Mouse (Mus musculus): Measurements from ENCODE around the gene Bin2.
"Not testable (repeated sequence)": the region's sequence is repeated elsewhere in the genome, so short reads cannot be mapped to it uniquely, and the experiment has no call there.

The Bin2 gene

DNA sequence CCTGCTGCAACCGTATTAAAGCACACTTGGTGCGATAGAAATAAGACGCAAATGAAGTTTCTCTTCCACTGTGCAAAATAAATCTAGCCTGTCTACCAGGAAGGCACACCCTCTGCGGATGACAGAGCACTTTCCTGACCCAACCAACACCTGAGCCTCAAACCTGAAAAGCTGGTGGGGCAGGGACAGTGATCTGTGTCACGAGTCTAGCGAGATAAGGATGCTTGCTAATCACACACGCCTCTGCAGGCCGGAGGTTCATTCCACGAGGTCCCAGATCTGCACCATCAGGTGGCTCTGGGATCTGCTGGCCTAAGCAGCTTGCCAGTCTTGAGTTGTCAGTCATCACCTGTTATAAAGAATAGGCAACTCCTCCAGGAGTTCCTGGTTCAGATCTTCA, 17.7 kb downstream of the Bin2 start:
- DNase-seq (ENCODE audit: low read depth, low spot score) = no peak

DNA sequence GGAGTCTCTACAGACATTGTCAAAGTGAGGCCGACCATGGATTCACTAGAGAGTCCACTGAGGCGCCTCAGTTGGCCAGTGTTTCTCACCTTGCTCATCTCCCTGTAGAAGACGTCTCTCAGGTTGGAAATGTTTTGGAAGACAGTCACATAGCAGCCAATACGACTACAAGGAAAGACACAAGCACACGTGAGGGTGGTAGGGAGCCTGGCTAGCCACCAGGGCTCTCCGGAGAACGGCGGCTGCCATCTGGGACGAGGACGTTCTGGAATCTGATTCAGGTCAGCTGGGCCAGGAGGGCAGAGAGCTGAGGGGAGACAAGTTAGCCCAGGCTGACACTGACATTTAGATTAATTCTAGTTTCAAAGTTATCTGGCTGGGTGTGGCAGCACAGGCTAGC, 19.2 kb downstream of the Bin2 start:
- no peak for DNase-seq (ENCODE audit: low read depth, low spot score)

DNA sequence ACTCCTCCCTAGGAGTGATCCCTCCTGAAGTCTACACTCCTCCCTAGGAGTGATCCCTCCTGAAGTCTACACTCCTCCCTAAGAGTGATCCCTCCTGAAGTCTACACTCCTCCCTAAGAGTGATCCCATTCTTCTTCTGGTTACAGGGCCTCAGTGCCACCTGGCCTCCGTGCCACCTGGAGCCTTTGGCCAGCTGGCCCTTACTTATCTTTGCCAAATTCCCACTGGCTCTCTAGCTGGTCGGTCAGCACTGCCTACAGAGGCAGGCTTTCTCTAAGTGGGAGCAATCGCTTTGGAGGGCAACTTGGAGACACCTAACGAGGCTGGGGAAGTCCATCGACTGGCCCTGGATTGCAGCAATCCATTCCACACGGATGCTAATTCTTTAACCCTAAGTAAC, 23.2 kb downstream of the Bin2 start:
- no peak for DNase-seq (ENCODE audit: low read depth, low spot score)

DNA sequence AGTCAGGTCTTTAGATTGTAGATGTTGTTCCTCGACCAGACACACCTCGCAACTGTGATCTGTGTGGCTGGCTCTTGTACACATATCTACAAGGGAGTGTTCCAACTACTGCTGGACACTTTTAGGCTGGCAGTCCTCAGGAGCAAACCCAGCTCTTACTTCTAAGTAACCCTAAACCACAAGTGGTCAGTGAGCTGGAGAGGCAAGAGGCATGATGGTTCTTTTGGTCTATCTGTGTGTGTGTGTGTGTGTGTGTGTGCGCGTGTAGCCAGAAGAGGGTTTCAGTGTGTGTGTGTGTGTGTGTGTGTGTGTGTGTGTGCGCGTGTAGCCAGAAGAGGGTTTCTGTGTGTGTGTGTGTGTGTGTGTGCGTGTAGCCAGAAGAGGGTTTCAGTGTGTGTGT, 26.9 kb downstream of the Bin2 start:
- DNase-seq (ENCODE audit: low read depth, low spot score) = no peak

DNA sequence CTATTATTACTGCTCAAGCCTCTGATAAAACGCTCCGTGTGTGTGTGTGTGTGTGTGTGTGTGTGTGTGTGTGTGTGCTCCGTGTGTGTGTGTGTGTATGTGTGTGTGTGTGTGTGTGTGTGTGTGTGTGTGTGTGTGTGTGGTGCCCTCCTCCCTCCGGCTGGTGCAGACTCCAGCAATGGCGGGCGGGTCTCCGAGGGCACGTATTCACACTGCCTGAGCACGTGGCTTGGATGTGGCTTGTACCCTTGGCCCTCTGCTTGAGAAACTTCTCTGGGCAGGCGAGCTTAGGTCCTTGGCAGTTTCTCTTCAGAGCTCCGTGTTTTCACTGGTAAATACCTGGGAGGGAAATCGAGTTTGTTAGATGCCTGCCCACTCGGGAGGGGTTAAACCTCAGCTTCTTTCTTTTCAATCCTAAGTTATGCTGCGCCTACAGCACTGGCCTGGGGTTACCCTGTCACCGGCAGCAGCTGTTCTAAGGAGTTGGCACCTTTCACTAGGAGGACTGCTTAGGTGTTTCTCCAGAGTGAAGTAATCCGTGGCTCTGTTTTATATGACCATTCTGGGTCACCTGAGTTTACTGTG, 28.0 kb downstream of the Bin2 start:
- DNase-seq (ENCODE audit: low read depth, low spot score) = peak; percentile 26

DNA sequence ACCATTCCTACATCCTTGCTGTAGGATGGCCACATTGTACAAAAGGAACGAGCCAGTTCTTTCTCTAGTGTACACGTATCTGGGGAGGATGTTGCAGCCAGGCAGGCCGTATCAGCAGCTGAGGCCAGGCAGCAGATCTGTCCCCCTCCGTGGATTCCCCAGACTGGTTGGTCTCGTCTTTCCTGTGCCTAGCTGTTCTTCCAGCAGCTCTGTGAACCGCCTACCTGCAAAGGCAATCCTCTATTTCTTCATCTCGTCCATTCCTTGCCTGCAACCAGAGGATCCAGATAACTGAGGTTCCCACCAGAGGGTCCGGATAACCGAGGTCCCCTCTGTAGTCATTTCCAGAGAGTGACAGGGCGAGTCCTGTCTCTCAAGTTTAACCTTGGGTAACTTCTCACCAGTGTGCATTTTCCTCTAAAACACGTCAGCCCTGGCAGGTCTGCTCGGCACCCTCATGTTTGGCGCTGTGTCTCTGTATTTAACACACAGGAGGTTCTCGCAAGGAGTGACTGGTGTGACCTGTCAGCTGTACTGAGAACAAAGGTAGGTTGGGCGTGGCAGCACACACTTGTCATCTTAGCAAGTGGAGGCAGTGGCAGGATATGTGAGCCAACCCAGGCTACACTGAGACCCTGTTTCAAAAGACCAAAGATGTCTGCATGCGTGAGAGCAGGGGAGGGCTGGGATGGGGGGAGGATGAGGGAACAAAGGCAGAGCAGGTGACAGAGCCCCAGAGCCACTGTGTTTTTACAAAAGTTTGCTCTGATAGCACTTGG, 29.2 kb downstream of the Bin2 start:
- DNase-seq (ENCODE audit: low read depth, low spot score) = peak; percentile 56

DNA sequence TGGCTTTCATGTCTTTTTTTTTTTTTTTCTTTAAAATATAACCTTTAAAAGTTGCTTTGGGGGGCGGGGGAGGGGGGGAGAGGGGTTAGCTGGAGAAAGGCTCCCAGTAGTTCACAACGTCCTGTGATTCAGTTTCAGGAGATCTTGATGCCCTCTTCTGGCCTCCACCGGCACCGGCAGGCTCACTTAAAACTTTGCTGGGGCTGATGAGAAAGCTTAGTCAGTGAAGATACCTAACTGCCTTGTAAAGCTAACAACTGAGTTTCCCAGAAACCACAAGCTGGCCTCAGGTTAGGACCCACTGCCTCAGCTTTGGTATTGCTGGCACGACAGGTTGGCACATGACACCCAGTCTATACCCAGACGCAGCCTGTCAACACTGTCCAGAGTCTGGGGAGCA, 31.7 kb downstream of the Bin2 start:
- peak; percentile 42 for DNase-seq (ENCODE audit: low read depth, low spot score)

DNA sequence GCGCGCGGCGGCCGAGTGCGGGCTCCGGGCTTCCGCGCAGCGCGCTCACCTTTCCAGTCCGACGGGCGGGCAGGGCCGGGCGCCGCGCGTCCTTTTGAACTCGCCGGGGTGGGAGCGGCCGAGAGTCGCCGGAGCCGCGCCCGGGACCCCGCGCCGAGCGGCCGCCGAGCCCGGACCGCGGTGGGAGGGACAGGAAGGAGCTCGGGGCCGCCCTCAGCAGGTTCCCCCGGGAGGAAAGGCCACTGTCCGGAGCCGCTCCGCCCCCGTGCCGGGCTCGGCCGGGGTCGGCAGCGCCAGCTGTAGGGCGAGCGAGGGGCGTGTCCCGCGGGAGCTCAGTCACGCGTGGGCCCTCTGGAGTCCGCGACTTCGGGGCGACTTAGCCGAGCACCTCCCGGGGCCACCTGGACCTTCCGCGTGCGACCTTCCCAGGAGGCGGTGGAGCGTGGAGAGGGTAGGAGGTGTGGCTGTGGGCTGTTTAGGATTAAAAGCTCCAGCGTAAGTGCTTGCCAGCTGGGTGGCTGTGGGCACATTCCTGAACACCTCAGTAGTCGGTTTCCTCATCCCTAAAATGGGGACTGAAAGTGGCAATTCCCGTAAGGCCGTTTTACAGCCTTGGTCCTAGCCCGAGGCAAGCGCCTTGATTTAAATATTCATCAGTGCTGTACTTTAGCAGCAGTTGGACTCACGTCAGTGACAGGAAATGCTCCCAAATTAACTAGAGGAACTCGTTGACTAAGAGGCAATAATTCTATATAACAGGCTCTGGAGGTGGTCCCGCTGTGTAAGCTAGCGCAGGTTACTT, 32.5 kb downstream of the Bin2 start, which contains the start of gene Smagp:
Smagp (minus strand) TSS at position 241 of the 802 bp plus-strand sequence.
- peak; percentile 89 for DNase-seq (ENCODE audit: low read depth, low spot score)

DNA sequence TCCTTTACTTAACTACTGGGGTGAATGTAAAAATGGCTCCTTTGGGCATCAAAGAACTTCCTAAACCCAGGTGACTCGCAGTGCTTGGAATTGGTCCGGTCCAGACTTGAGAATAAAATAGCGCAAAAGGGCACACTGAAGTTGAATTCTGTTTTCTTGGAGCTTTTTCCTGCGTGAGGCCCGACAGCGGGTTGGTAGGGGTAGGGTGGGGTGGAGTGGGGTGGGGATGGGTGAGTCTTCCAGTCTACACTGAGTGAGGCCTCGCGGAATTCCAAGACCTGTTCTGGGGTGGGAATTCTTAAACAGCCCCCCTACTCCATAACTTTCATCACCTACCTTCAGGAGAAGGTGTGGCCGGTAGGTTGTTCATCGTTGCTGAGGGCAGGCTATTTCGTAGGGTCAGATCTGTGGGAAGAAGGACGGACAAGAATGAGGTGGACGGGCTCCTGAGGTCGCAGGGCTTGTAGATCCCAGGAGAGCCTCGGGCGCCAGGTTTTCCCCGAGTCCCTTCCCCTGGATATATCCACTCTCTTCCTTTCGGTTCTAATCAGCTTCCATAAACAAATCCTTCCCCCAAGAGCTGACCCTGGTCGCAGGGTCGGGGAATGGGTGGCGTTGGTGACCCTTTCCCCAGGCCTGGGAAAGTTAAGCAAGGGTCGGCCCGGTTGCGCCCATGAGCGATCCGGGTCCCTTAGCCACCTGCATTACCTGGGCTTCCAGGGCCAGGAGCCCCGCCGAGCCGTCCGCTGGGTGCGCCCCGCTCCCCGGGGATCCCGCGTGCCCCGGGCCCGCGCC, 33.3 kb downstream of the Bin2 start:
- peak; percentile 25 for DNase-seq (ENCODE audit: low read depth, low spot score)

DNA sequence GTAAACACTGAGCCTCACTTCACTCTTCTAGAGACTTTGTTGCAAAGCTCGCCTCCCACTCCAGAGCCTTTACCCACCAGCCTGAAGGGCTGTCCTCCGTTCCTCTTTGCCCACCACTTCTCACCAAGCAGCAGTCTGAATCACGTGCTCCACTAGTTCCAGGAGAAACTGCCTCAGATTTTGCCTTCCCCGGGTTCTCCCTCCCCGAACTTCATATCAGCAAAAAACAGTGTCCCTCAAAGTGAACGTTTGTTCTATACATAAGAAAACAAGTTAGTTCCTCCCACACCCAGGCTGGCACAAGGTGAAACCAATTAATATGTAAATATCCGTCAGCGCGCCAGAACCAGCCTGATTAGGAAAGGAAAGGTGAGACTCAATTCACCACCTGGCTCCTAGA, 34.1 kb downstream of the Bin2 start:
- no peak for DNase-seq (ENCODE audit: low read depth, low spot score)

DNA sequence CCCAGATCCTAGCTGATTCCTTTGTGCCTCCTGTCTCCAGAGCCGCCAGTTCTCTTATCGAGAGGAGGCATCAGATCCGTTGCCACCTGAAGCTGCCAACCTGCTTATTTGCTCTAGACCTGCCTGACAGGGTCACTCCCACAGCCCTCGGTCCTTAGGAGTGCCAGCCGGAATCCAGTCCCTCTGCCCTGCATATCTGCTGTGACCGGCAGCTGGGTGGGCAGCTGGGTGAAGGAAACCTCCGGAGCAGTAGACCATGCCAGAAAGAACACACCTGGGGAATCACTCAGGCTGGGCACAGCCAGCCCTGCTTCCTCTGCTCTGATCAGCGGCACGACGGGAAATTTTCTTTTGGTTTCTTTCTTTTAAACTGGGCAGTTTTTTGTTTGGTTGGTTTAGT, 36.0 kb downstream of the Bin2 start:
- DNase-seq (ENCODE audit: low read depth, low spot score) = no peak

DNA sequence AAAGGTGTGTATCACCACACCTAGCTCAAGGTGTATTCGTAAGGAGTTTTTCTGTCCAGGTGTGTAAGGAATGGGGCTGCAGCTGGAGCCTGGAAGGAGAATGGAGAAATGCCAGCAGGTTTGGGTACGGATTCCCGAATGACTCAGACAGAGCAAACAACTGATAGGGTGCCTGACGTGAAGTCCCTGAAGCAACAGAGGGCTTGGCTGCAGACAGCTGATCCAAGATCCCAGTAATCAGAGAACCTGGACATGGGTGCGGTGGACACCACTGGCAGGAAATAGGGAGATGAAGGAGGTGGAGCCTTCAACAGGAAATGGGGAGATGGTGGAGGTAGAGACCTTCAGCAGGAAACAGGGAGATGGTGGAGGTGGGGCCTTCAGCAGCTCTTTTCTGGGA, 37.0 kb downstream of the Bin2 start:
- no peak for DNase-seq (ENCODE audit: low read depth, low spot score)

DNA sequence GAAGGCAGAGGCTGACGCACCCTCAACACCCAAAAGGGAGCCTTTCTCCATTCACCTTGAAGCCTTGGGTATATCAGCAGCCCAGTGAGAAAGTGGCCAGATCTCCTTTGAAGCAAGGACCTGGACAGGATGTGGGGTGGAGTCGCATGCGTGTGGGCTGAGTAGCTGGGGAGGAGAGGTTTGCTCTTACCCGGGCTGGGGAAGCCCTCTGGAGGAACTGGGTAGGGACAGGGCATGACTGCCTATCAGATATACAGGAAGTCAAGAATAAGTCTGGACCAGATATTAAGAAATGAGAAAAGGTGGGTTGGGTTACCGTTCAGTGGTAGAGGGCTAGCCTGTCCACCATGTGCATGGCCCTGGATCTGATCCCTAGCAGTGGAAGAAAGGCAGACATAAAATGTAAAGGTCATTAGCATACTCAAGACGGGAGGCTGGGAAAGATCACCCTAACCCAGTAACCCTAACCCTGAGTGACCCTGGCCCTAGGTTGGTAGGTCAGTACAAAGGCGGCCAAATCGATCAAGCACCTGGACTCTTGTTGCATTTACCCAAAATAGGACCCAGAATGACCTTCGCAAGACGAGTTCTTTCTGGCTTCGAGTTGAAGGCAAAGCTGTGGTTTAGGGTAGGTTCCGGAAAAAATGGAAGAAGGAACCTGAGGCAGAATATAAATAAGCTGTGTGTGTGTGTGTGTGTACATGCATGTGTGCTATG, 37.7 kb downstream of the Bin2 start:
- no peak for DNase-seq (ENCODE audit: low read depth, low spot score)

DNA sequence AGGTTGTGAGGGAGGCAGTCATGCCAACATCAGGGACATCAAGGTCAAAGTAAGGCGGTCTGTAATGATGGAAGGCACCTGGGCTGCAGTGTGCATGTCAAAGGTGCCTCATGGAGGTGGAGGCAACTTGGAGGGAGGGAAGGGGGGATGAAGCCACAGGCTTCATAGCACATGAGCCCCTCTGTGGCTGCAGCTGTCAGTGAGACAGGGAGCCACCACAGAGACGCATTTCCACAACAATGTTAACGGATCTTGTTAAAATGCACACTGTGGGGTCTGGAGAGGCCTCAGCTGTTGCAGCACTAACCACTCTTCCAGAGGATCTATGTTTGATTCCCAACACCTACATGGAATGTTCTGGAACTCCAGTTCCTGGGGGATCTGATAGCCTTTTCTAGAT, 39.2 kb downstream of the Bin2 start:
- peak; percentile 53 for DNase-seq (ENCODE audit: low read depth, low spot score)

DNA sequence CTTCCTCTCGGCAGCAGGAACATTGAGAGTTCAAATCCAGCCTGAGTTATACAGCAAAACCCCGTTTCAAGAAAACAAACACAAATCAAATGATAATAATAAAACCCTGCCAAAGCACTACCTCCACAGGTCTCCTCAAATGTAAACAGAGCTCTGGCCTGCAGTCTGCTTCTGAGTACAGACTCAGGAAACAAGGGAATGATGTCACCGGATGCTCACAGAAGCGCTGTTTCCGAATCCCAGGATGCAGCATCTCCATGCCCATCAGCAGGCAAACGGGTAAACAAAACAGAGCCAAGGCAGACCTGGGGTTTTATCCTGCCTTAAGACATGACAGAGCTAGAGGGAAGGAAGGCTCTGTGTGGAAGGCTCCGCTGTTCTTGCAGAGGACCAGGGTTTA, 40.6 kb downstream of the Bin2 start:
- DNase-seq (ENCODE audit: low read depth, low spot score) = peak; percentile 29

DNA sequence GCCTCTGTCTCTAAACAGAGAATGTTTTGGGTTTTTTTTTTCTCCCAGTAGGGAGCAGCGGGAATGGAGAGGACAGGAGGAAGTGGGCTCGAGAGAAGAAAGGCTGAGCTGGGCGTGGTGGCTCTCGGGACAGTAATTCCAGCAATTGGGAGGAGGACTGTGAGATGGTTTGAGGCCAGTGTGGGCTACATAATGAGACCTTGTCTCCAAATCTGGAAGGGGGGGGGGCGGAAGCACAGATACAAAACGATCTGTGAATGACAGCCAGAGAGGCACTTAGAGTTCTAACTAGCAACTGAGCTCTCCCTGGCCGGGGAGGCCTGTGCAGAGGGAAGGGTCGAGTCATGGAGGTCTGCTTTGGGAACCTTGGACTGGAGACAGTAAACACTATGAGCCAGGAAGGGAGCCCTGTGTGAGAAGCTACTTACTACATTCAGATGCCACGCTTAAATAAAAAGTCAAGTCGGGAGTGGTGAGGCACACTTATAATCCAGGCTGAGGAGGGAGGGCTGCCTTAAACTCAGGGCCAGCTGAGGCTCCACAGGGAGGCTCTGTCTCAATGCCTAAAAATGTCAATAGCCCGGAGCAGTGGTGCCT, 41.5 kb downstream of the Bin2 start:
- peak; percentile 83 for DNase-seq (ENCODE audit: low read depth, low spot score)

DNA sequence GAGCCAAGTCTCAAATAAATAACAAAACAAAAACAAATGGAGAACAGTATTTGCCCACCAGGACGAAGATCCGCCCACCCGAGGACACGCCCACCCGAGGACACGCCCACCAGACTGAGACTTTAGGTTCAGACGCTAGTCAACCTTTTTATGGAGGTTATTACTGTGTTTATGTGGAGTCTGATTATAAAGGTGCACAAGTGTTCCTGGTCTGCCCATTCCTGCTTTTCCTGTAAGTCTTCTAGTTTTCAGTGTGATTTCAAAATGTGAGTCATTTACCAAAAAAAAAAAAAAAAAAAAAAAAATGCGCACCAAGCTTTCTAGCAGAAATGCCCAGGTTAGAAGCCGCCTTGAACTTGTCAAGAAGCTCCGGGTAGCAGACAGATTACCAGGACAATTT, 42.1 kb downstream of the Bin2 start:
- DNase-seq (ENCODE audit: low read depth, low spot score) = peak; percentile 84

DNA sequence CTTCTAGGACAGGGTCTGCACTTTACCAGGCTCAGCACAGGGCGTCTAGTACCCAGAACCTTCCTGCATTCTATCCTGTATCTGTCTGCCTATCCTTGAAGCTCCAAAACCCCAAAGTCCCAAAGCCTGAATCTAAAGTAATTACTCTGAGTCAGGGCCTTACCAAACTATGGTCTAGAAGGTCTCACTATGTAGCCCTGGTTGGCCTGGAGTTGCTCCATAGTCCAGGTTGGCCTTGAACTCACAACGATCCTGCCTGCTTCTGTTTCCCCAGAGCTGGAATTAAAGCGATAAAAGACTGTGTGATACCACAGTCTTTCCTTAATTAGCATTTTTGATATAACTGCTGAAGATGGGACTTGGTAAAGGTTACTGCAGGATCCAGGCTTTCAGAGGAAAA, 44.9 kb downstream of the Bin2 start:
- DNase-seq (ENCODE audit: low read depth, low spot score) = peak; percentile 19

DNA sequence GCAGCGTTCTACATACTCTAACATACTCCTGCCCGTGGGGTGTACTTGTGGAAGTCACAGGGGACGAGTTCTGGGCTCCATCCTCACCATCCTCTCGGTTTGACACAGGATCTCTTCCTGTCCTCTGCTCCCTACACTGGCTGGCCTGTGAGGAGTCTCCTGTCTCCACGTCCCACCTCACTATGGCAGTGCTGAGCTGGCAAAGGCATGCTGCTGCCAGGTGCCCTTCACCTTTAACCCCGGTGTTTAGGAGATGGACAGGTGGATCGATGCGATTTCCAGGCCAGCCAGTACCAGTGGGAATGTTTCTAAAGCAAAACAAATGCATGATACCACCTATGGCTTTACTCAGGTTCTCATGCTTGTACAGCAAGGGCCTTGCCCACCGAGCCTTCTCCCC, 45.6 kb downstream of the Bin2 start:
- DNase-seq (ENCODE audit: low read depth, low spot score) = no peak

DNA sequence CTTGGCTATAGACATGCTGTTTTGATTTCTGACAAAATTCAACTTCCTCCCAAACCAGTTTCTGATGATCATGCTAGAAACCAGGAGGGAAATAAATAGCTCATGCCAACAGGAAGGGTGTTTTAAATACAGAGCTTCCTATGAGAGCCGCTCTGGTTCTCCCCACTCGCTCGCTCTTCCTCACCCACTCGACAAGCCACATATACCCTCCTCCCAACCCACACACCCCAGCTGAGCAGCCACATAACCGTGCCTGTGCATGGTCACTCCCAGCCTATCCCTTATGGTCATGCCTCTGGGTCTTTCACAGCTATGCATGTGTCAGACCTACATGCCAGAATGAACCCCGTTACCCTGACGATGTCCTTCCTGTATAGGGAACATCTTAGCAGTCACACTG, 47.2 kb downstream of the Bin2 start:
- DNase-seq (ENCODE audit: low read depth, low spot score) = no peak

DNA sequence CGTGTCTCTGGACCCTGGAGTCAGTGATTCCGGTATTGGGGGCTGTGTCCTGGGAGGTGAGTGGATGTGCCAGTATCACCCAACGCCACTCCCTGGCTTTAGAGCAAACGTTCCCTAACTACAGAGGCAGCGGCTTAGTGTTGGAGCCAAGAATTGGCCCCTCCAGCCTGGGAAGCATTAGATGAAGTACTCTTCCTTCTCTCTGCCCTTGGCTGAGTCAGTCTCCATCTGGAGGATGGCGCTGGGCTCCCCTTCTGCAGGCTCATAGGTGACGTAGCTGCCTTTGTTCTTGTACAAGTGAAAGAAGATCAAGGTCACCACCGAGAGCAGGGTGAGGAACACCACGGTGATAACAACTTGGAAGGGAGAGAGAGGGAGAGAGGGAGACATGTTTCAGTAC, 47.7 kb downstream of the Bin2 start:
- not testable (repeated sequence) for DNase-seq (ENCODE audit: low read depth, low spot score)
